Mouse (Mus musculus) activated CD4-positive, CD25-positive, alpha-beta regulatory T cell, adult 4 months (primary cell): ENCODE data around the gene Cyb5d1. TPM values are rescaled to one million over a fixed set of nuclear protein-coding genes. Genes with fewer than 3 reads are reported as not detected.

Experiments used
- ATAC-seq: one replicate; pipeline ENCODE4 v1.8.0; 2017
- polyA plus RNA-seq, 2 experiments: library from polyadenylated mRNA; unstranded; fragments of 100-300 nt; shearing (Covaris generic); gene quantifications; one replicate each; pipeline ENCODE4 v1.2.1; 2017

Cyb5d1 gene
- polyA plus RNA-seq, 2 experiments from 2014 or later: 9.4 to 17.9 TPM

DNA sequence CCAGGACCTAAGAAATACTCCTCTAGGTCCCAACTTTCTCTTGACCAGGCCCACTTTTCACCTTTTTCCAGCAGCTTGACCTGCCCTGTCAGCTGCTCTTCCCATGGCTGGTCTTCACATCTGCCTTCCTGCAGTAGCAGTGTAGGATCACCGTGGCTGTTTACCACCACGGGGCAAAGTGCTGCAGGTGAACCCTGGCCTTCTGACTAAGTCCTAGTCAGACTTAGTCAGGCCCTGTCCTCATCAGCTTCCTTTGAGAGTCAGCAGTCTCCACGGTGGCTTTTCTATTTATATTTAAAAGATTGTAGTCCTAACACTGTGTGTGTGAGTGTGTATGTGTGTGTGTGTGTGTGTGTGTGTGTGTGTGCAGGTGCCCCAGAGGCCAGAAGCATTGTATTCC, 17.7 kb downstream of the Cyb5d1 start:
- ATAC-seq: no peak

GRCm38 (mm10) chr11:69375646-69376045, 19.8 kb downstream of the Cyb5d1 start:
- no peak for ATAC-seq

- no peak for ATAC-seq
Measured at GRCm38 (mm10) chr11:69373223-69373965, 22.0 kb downstream of the Cyb5d1 start.

DNA sequence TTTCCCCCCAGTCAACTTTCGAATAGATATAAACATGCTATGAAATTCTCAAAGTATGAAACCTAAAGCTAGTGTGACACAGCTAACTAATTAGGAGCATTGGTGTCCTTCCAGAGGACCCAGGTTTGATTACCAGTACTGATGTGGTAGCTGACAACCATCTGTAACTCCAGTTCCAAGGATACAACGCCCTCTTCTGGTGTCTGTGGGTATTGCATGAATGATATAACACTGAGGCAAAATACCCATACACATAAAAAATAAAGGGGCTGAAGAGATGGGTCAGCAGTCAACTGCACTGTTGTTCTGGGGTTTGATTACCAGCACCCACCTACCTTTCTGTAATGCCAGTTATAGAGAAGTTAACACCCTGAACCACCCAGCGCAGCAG, 22.7 kb downstream of the Cyb5d1 start:
- ATAC-seq: no peak

GRCm38 (mm10) chr11:69372056-69372779, 23.2 kb downstream of the Cyb5d1 start:
- ATAC-seq: no peak

- no peak for ATAC-seq
Measured at GRCm38 (mm10) chr11:69371601-69372000, 23.8 kb downstream of the Cyb5d1 start.

- ATAC-seq: no peak
Measured at GRCm38 (mm10) chr11:69370817-69371215, 24.6 kb downstream of the Cyb5d1 start.

- ATAC-seq: no peak
Measured at GRCm38 (mm10) chr11:69369990-69370816, 25.2 kb downstream of the Cyb5d1 start.

GRCm38 (mm10) chr11:69369215-69369989, 26.0 kb downstream of the Cyb5d1 start, which contains the start of gene Chd3:
Gene Chd3 (minus strand): TSS chr11:69369406.
- no peak for ATAC-seq

GRCm38 (mm10) chr11:69368356-69369214, 26.8 kb downstream of the Cyb5d1 start:
- no peak for ATAC-seq

DNA sequence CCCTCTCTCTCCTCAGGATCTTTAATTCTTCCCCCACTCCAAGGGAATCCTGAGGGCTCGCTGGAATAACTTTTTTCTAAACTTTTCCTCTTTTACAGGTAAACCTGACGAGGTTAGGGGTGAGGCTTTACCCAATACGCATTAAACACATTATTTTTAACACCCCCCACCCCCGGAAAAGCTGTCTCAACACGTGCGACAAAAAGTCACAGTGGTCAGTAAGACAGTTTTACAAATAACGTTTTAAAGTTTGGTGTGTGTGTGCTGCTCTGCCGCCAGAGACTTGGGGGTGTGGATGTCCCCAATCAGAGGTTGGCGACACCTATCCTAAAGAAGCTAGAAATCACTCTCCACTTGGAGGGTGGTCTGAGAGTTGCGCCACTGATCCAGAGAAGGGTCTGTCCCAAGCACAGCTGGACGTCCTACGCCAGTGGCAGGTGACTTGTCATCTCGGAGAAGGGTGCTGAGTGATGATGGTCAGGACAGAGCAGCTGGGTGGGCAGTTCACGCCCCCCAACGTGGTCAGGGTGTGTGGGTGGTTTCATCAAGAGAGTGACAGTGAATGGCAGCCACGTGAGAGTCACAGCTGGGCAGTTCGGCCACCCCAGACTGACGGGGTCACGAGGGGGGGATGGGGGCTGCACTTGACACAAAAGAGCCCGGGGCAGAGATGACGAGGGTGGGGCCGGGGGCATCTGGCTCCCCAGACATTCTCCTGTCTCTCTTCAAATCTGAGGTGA, 27.6 kb downstream of the Cyb5d1 start:
- no peak for ATAC-seq

- ATAC-seq: no peak
Measured at GRCm38 (mm10) chr11:69366855-69367615, 28.4 kb downstream of the Cyb5d1 start.

DNA sequence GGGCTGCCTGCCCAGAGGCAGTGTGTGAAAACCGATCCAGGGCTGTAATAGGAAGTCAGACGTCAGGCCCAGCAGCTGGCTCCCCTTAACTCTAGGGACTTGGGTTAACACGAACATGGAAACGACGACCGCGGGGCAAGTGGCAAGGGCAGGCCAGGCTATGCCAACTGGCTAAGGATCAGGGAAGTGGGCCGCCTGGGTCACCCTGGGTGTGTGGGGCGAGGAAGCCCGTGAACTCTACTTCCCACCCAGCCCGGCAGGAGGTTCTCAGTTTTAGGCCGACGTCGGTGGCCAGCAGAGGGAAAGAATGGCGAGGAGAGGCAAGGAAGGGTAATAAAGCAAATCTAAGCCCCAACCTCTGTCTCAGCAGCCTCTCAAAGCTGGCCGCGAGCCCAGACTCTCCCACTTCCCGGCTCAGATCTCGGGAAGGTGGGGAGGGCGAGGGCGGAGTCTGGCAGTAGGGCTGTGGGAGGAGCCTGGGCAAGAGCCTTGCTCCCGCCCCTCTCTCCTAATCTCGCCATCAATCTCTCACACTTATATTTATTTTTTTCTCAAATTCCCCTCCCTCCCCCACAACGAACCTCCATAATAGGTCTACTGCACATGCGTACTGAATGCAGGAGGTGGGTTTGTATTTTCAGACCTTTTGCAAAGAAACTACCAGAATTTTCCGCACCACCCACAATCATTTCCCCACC, 29.1 kb downstream of the Cyb5d1 start:
- peak; percentile 77 for ATAC-seq

GRCm38 (mm10) chr11:69365722-69366121, 29.7 kb downstream of the Cyb5d1 start:
- no peak for ATAC-seq

- no peak for ATAC-seq
Measured at GRCm38 (mm10) chr11:69364910-69365309, 30.5 kb downstream of the Cyb5d1 start.

DNA sequence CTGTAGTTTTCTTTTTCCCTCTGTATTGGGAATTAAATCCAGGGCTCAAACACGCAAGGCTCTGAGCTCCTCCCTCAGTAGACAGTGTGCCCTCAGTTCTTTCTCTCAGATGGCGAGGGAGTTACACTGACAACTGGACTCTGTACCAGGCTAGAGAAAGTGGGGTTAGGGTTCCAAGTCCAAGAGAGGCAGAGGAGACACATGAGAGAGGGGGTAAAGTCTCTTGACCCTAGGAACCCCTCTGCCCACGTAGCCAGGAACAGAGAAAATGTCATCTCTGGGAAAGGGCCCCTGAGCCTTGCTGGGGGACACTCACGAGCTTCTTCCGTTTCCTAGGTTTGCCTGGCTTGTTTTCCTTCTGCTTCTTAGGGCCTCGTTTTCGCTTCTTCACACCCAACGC, 31.1 kb downstream of the Cyb5d1 start:
- no peak for ATAC-seq

- no peak for ATAC-seq
Measured at GRCm38 (mm10) chr11:69362479-69362878, 33.0 kb downstream of the Cyb5d1 start.

DNA sequence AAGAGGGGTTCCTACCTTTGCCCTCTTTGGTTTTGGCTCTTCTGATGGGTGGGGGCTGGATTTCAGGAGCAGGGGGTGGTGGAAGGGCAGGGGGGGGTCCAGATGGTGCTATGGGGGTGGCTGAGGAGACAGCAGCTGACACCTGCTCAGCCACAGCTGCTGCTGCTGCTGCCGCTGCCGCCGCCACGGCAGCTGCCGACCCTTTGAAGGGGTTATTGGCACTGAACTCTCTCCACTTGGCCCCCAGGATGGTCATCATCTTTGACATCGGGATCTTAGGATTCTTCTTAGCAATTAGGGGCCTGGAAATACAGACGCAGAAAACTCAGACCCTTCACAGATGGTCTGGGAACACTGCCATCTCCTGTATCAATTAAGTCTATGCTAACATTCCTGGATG, 33.4 kb downstream of the Cyb5d1 start:
- ATAC-seq: no peak

GRCm38 (mm10) chr11:69357690-69358089, 37.7 kb downstream of the Cyb5d1 start:
- no peak for ATAC-seq
